Mouse (Mus musculus): ENCODE measurements around the gene Sh3bgrl2. TPM values are rescaled to one million over a fixed set of nuclear protein-coding genes. Genes with fewer than 3 reads are reported as not detected.

The Sh3bgrl2 gene
- polyA plus RNA-seq, 1 experiment = 4.0 TPM

GRCm38 (mm10) chr9:83563808-83564549, 15.9 kb downstream of the Sh3bgrl2 start:
- Histone ChIP-seq H3K79me2 (ENCODE audit: control insufficient read depth, insufficient read depth) (no peaks in the 10 kb centered on the region), H3K36me3 (ENCODE audit: control insufficient read depth, insufficient read depth) (no peaks in the 10 kb centered on the region), H3ac (ENCODE audit: control insufficient read depth, insufficient read length) (no peak overlapping the region), H3K4me3 (no peak overlapping the region), H3K27me3 (ENCODE audit: control insufficient read depth, insufficient read depth, insufficient read length) (no peaks in the 10 kb centered on the region), H3K4me2 (ENCODE audit: low read depth) (no peak overlapping the region)
- no peak for TF ChIP-seq TCF12 (IDR thresholded peaks at IDR 0.05; ENCODE audit: insufficient read depth, poor library complexity, severe bottlenecking)
- TF ChIP-seq SRF (IDR thresholded peaks at IDR 0.05; ENCODE audit: control insufficient read depth, insufficient read length, low read depth) = no peak
- no peak for TF ChIP-seq TCF3 (IDR thresholded peaks at IDR 0.05; ENCODE audit: insufficient read length, low read depth)
- no peak for TF ChIP-seq POLR2AphosphoS2 (IDR thresholded peaks at IDR 0.05; ENCODE audit: insufficient read length, low read depth)
- no peak for TF ChIP-seq POLR2A (IDR thresholded peaks at IDR 0.05; ENCODE audit: insufficient read length, low read depth)
- no peak for TF ChIP-seq CEBPB (IDR thresholded peaks at IDR 0.05; ENCODE audit: insufficient read depth, poor library complexity, severe bottlenecking)
- TF ChIP-seq MYOG (IDR thresholded peaks at IDR 0.05; ENCODE audit: control insufficient read depth in 1 of 3, insufficient read depth in 1 of 3, insufficient read length in 2 of 3, low read depth in 2 of 3) = no peak
- no peak for TF ChIP-seq USF1 (IDR thresholded peaks at IDR 0.05; ENCODE audit: low read depth)
- no peak for TF ChIP-seq REST (IDR thresholded peaks at IDR 0.05; ENCODE audit: insufficient read depth, insufficient read length)
- no peak for TF ChIP-seq E2F4 (IDR thresholded peaks at IDR 0.05; ENCODE audit: insufficient read depth)
- TF ChIP-seq MAX (IDR thresholded peaks at IDR 0.05; ENCODE audit: low read depth) = no peak
- no peak for TF ChIP-seq MYOD1 (IDR thresholded peaks at IDR 0.05; ENCODE audit: control insufficient read depth in 1 of 3, insufficient read length in 2 of 3, low read depth in 2 of 3)

- Histone ChIP-seq H3K4me3 (no peak overlapping the region), H3K4me2 (ENCODE audit: low read depth) (no peak overlapping the region), H3K27me3 (ENCODE audit: control insufficient read depth, insufficient read depth, insufficient read length) (no peaks in the 10 kb centered on the region), H3ac (ENCODE audit: control insufficient read depth, insufficient read length) (no peak overlapping the region), H3K36me3 (ENCODE audit: control insufficient read depth, insufficient read depth) (no peaks in the 10 kb centered on the region), H3K79me2 (ENCODE audit: control insufficient read depth, insufficient read depth) (no peaks in the 10 kb centered on the region)
- TF ChIP-seq USF1 (IDR thresholded peaks at IDR 0.05; ENCODE audit: low read depth) (no peak), TCF12 (IDR thresholded peaks at IDR 0.05; ENCODE audit: insufficient read depth, poor library complexity, severe bottlenecking) (no peak), MYOG (IDR thresholded peaks at IDR 0.05; ENCODE audit: control insufficient read depth in 1 of 3, insufficient read depth in 1 of 3, insufficient read length in 2 of 3, low read depth in 2 of 3) (no peak), E2F4 (IDR thresholded peaks at IDR 0.05; ENCODE audit: insufficient read depth) (no peak), POLR2AphosphoS2 (IDR thresholded peaks at IDR 0.05; ENCODE audit: insufficient read length, low read depth) (no peak), POLR2A (IDR thresholded peaks at IDR 0.05; ENCODE audit: insufficient read length, low read depth) (no peak), TCF3 (IDR thresholded peaks at IDR 0.05; ENCODE audit: insufficient read length, low read depth) (no peak)
Measured at GRCm38 (mm10) chr9:83564934-83565652, 17.0 kb downstream of the Sh3bgrl2 start.

- Histone ChIP-seq H3K4me3 (no peak overlapping the region), H3K36me3 (ENCODE audit: control insufficient read depth, insufficient read depth) (no peaks in the 10 kb centered on the region), H3K4me2 (ENCODE audit: low read depth) (no peak overlapping the region), H3K27me3 (ENCODE audit: control insufficient read depth, insufficient read depth, insufficient read length) (no peaks in the 10 kb centered on the region), H3ac (ENCODE audit: control insufficient read depth, insufficient read length) (no peak overlapping the region), H3K79me2 (ENCODE audit: control insufficient read depth, insufficient read depth) (no peaks in the 10 kb centered on the region)
- TF ChIP-seq USF1 (IDR thresholded peaks at IDR 0.05; ENCODE audit: low read depth) (no peak), MYOD1 (IDR thresholded peaks at IDR 0.05; ENCODE audit: control insufficient read depth in 1 of 3, insufficient read length in 2 of 3, low read depth in 2 of 3) (no peak), TCF12 (IDR thresholded peaks at IDR 0.05; ENCODE audit: insufficient read depth, poor library complexity, severe bottlenecking) (no peak), MYOG (IDR thresholded peaks at IDR 0.05; ENCODE audit: control insufficient read depth in 1 of 3, insufficient read depth in 1 of 3, insufficient read length in 2 of 3, low read depth in 2 of 3) (no peak), SRF (IDR thresholded peaks at IDR 0.05; ENCODE audit: control insufficient read depth, insufficient read length, low read depth) (no peak)
Measured at GRCm38 (mm10) chr9:83566141-83566540, 18.0 kb downstream of the Sh3bgrl2 start.

DNA sequence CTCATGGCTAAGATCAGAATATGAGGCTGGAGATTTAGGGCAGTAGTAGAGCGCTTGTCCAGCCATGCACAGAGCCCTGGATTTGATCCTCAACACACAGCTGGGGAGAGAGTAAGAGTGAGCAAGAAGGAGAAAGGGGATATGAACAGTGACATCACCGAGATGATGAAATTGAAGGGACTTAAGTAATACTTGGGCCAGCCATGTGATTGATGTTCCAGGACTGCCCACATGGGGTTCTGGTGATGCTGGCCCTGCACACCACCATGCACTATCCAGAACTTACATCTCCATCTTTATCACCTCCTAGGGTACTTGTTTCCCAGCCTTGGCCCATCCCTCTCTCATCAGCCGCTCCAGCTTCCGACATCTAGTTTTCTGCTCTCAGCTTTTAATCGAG, 20.0 kb downstream of the Sh3bgrl2 start:
- TF ChIP-seq POLR2AphosphoS2 (IDR thresholded peaks at IDR 0.05; ENCODE audit: insufficient read length, low read depth) (no peak), USF1 (IDR thresholded peaks at IDR 0.05; ENCODE audit: low read depth) (no peak), TCF12 (IDR thresholded peaks at IDR 0.05; ENCODE audit: insufficient read depth, poor library complexity, severe bottlenecking) (no peak), POLR2A (IDR thresholded peaks at IDR 0.05; ENCODE audit: insufficient read length, low read depth) (no peak), REST (IDR thresholded peaks at IDR 0.05; ENCODE audit: insufficient read depth, insufficient read length) (no peak), TCF3 (IDR thresholded peaks at IDR 0.05; ENCODE audit: insufficient read length, low read depth) (no peak), MAX (IDR thresholded peaks at IDR 0.05; ENCODE audit: low read depth) (no peak), CEBPB (IDR thresholded peaks at IDR 0.05; ENCODE audit: insufficient read depth, poor library complexity, severe bottlenecking) (no peak), MYOG (IDR thresholded peaks at IDR 0.05; ENCODE audit: control insufficient read depth in 1 of 3, insufficient read depth in 1 of 3, insufficient read length in 2 of 3, low read depth in 2 of 3) (no peak), E2F4 (IDR thresholded peaks at IDR 0.05; ENCODE audit: insufficient read depth) (no peak), MYOD1 (IDR thresholded peaks at IDR 0.05; ENCODE audit: control insufficient read depth in 1 of 3, insufficient read length in 2 of 3, low read depth in 2 of 3) (no peak), SRF (IDR thresholded peaks at IDR 0.05; ENCODE audit: control insufficient read depth, insufficient read length, low read depth) (no peak)
- Histone ChIP-seq H3K79me2 (ENCODE audit: control insufficient read depth, insufficient read depth) (no peaks in the 10 kb centered on the region), H3K27me3 (ENCODE audit: control insufficient read depth, insufficient read depth, insufficient read length) (no peaks in the 10 kb centered on the region), H3ac (ENCODE audit: control insufficient read depth, insufficient read length) (no peak overlapping the region), H3K4me2 (ENCODE audit: low read depth) (no peak overlapping the region), H3K4me3 (no peak overlapping the region), H3K36me3 (ENCODE audit: control insufficient read depth, insufficient read depth) (no peaks in the 10 kb centered on the region)

Data from myocyte (in vitro differentiated cells).